In genomic region chr17:23828271-23829001, GRCm38 (mm10) we compare ENCODE assay signal across 8 mouse cellular contexts. TPM values are rescaled to one million over a fixed set of nuclear protein-coding genes. Genes with fewer than 3 reads are reported as not detected.
A peak's percentile ranks its signal among the peaks of the same experiment; 100 is the strongest.
DNase-seq lines count a peak whose midpoint lies in the region; ATAC-seq lines count a peak whose summit lies in the region.

No protein-coding gene starts in this region.

- intact Hi-C loops in heart, postnatal 25 days (cut with DNase I), result loop anchor here (1.0 kb wide), 1 partner anchor 24 kb away; no protein-coding TSS in a partner anchor

- H3K27ac ChIP-seq in limb, embryonic 13.5 days, result peak overlapping the region; percentile 94
- peak overlapping the region; percentile 95 for H3K27ac ChIP-seq in midbrain, embryonic 12.5 days (replicated peaks)

- under 1% methylated on average over 47 of the region's 47 CpGs for WGBS in limb, embryonic 13.5 days
- under 1% methylated on average over 47 of the region's 47 CpGs for WGBS in midbrain, embryonic 12.5 days

- peaks cover 19% of the 10 kb centered on the region for H3K27me3 ChIP-seq in limb, embryonic 13.5 days
- H3K27me3 ChIP-seq in midbrain, embryonic 12.5 days, result peaks cover 24% of the 10 kb centered on the region

- H3K4me3 ChIP-seq in limb, embryonic 13.5 days, result peak overlapping the region; percentile 89
- peak overlapping the region; percentile 82 for H3K4me3 ChIP-seq in midbrain, embryonic 12.5 days

- peaks cover 22% of the 10 kb centered on the region for H3K4me1 ChIP-seq in limb, embryonic 13.5 days
- peaks cover 14% of the 10 kb centered on the region for H3K4me1 ChIP-seq in midbrain, embryonic 12.5 days

- H3K36me3 ChIP-seq in limb, embryonic 13.5 days, result peaks cover 40% of the 10 kb centered on the region
- H3K36me3 ChIP-seq in midbrain, embryonic 12.5 days, result peaks cover 39% of the 10 kb centered on the region

- H3K9me3 ChIP-seq in limb, embryonic 13.5 days, result no peaks in the 10 kb centered on the region
- H3K9me3 ChIP-seq in midbrain, embryonic 12.5 days, result no peaks in the 10 kb centered on the region

- peak overlapping the region; percentile 93 for H3K9ac ChIP-seq in limb, embryonic 13.5 days
- peak overlapping the region; percentile 81 for H3K9ac ChIP-seq in midbrain, embryonic 12.5 days (replicated peaks)

- H3K4me2 ChIP-seq in limb, embryonic 13.5 days (replicated peaks), result peak overlapping the region; percentile 90
- H3K4me2 ChIP-seq in midbrain, embryonic 12.5 days (replicated peaks), result peak overlapping the region; percentile 83

- peak; percentile 21; the same call in 1 of the 2 replicates for ATAC-seq in frontal cortex, adult (ENCODE audit: low TSS enrichment)
- ATAC-seq in limb, embryonic 13.5 days (ENCODE audit: low FRiP score, low read depth), result peak; percentile 74
- peak; percentile 77 for ATAC-seq in midbrain, embryonic 12.5 days (ENCODE audit: low FRiP score, low read depth)

- DNase-seq in heart, adult 11 months, result peak; percentile 97
- DNase-seq in heart, postnatal 25 days (ENCODE audit: low spot score), result no peak
- DNase-seq in cerebellum, adult 11 months, result peak; percentile 62
- DNase-seq in induced T-regulatory cell, adult 2 months (ENCODE audit: low read depth), result peak; percentile 79
- DNase-seq in spleen, postnatal 14 days (ENCODE audit: low spot score in 2 of 2), result peak; percentile 32 to 48

RNA-seq across cellular contexts. Expression of gene Elob, which starts 0.5 kb away (rescaled TPM):
- 100 to 1,000 TPM; 353 to 372 TPM for total RNA-seq in heart, postnatal 25 days (2021)
- polyA plus RNA-seq in limb, embryonic 13.5 days (2015; fragmentation: Nextera tagmentation; extraction: Ambion mirVana), result 1,219 and 1,256 TPM in 2 replicates
- polyA plus RNA-seq in midbrain, embryonic 12.5 days (2016; fragmentation: Nextera tagmentation; extraction: Ambion mirVana), result 1,125 and 1,165 TPM in 2 replicates

RNA-seq across cellular contexts. Expression of gene Prss33, which starts 7.4 kb away (rescaled TPM):
- not detected for total RNA-seq in heart, postnatal 25 days (2021)
- polyA plus RNA-seq in limb, embryonic 13.5 days (2015; fragmentation: Nextera tagmentation; extraction: Ambion mirVana), result not detected in 2 replicates
- polyA plus RNA-seq in midbrain, embryonic 12.5 days (2016; fragmentation: Nextera tagmentation; extraction: Ambion mirVana), result 0.48 and 0.76 TPM in 2 replicates

RNA-seq across cellular contexts. Expression of gene Prss32, which starts 15.2 kb away (rescaled TPM):
- not detected for total RNA-seq in heart, postnatal 25 days (2021)
- not detected in 2 replicates for polyA plus RNA-seq in limb, embryonic 13.5 days (2015; fragmentation: Nextera tagmentation; extraction: Ambion mirVana)
- polyA plus RNA-seq in midbrain, embryonic 12.5 days (2016; fragmentation: Nextera tagmentation; extraction: Ambion mirVana), result not detected in 2 replicates

RNA-seq across cellular contexts. Expression of gene Prss41, which starts 15.5 kb away (rescaled TPM):
- not detected for total RNA-seq in heart, postnatal 25 days (2021)
- polyA plus RNA-seq in limb, embryonic 13.5 days (2015; fragmentation: Nextera tagmentation; extraction: Ambion mirVana), result 1.7 and 2.4 TPM in 2 replicates
- 0.82 and 0.91 TPM in 2 replicates for polyA plus RNA-seq in midbrain, embryonic 12.5 days (2016; fragmentation: Nextera tagmentation; extraction: Ambion mirVana)

RNA-seq across cellular contexts. Expression of gene Srrm2, which starts 38.1 kb away (rescaled TPM):
- 100 to 1,000 TPM; 157 to 162 TPM for total RNA-seq in heart, postnatal 25 days (2021)
- 606 and 615 TPM in 2 replicates for polyA plus RNA-seq in limb, embryonic 13.5 days (2015; fragmentation: Nextera tagmentation; extraction: Ambion mirVana)
- polyA plus RNA-seq in midbrain, embryonic 12.5 days (2016; fragmentation: Nextera tagmentation; extraction: Ambion mirVana), result 736 and 744 TPM in 2 replicates

Comparison
In these comparisons a context has a peak if more than half of its experiments do, and no peak if none do; other contexts are left out.
1. ATAC-seq: peak in every context shown above with its lines; median percentile 77 in midbrain, embryonic 12.5 days; 74 in limb, embryonic 13.5 days; 21 in frontal cortex, adult.